ENCODE assay signal across 14 mouse cellular contexts in genomic region chr15:81990549-81990948, GRCm38 (mm10). TPM values are rescaled to one million over a fixed set of nuclear protein-coding genes. Genes with fewer than 3 reads are reported as not detected.
DNase-seq lines count a peak whose midpoint lies in the region; ATAC-seq and TF ChIP-seq lines count a peak whose summit lies in the region.
"Had no signal": no experiment of that assay in that cellular context is flagged by ENCODE, and none has a peak within 500 bp of the region (broad histone marks: within the 10 kb centered on the region; RNA-seq: fewer than 3 reads in every experiment).

No protein-coding gene starts in this region.

- peak overlapping the region; percentile 47 for H3K4me2 ChIP-seq in liver, embryonic 11.5 days
- no peak overlapping the region for H3K4me2 ChIP-seq in stomach, embryonic 16.5 days (ENCODE audit: low read depth, low read length)
- H3K4me2 ChIP-seq in lung, postnatal 0 days (replicated peaks; ENCODE audit: low read depth, low read length): no peak overlapping the region
- H3K4me2 ChIP-seq: hindbrain, embryonic 13.5 days; limb, embryonic 12.5 days; midbrain, embryonic 13.5 days had no signal

- H3K27me3 ChIP-seq in liver, embryonic 11.5 days (replicated peaks; ENCODE audit: control insufficient read depth, insufficient read depth, low read length): no peaks in the 10 kb centered on the region; the same call in 1 of the 2 replicates
- H3K27me3 ChIP-seq in stomach, embryonic 16.5 days (ENCODE audit: control insufficient read depth, insufficient read depth, low read length): no peaks in the 10 kb centered on the region
- H3K27me3 ChIP-seq in lung, postnatal 0 days (replicated peaks; ENCODE audit: insufficient read depth, low read length): no peaks in the 10 kb centered on the region
- H3K27me3 ChIP-seq: CH12.LX; hindbrain, embryonic 13.5 days; limb, embryonic 12.5 days; midbrain, embryonic 13.5 days had no signal

- no peaks in the 10 kb centered on the region for H3K9me3 ChIP-seq in liver, embryonic 11.5 days (ENCODE audit: control insufficient read depth, low read length)
- no peaks in the 10 kb centered on the region for H3K9me3 ChIP-seq in stomach, embryonic 16.5 days (replicated peaks; ENCODE audit: control insufficient read depth, low read length)
- no peaks in the 10 kb centered on the region for H3K9me3 ChIP-seq in lung, postnatal 0 days (ENCODE audit: low read length)
- H3K9me3 ChIP-seq: hindbrain, embryonic 13.5 days; limb, embryonic 12.5 days; midbrain, embryonic 13.5 days had no signal

- H3K36me3 ChIP-seq in liver, embryonic 11.5 days (ENCODE audit: control insufficient read depth, insufficient read depth, low read length): peaks cover 4% of the 10 kb centered on the region; the same call in 1 of the 2 replicates
- H3K36me3 ChIP-seq in stomach, embryonic 16.5 days (ENCODE audit: control insufficient read depth, insufficient read depth, low read length): no peaks in the 10 kb centered on the region
- H3K36me3 ChIP-seq in lung, postnatal 0 days (ENCODE audit: insufficient read depth, low read length): 0 out of 2 replicates have a peak, but pooled peaks cover 11% of the 10 kb centered on the region

- H3K4me3 ChIP-seq in liver, embryonic 11.5 days (ENCODE audit: low read depth, low read length): 0 out of 2 replicates have a peak overlapping the region, but pooled peaks have one; percentile 5
- no peak overlapping the region for H3K4me3 ChIP-seq in stomach, embryonic 16.5 days (replicated peaks; ENCODE audit: low read length)
- no peak overlapping the region for H3K4me3 ChIP-seq in lung, postnatal 0 days (ENCODE audit: low read depth, low read length)
- H3K4me3 ChIP-seq: hindbrain, embryonic 13.5 days; limb, embryonic 12.5 days; midbrain, embryonic 13.5 days had no signal

- 0 out of 2 replicates have a peak overlapping the region, but pooled peaks have one; percentile 30 for H3K9ac ChIP-seq in liver, embryonic 11.5 days (ENCODE audit: low read depth, low read length)
- no peak overlapping the region for H3K9ac ChIP-seq in stomach, embryonic 16.5 days (ENCODE audit: low read length)
- no peak overlapping the region for H3K9ac ChIP-seq in lung, postnatal 0 days (replicated peaks; ENCODE audit: low read depth)
- H3K9ac ChIP-seq: hindbrain, embryonic 13.5 days; limb, embryonic 12.5 days; midbrain, embryonic 13.5 days had no signal

- intact Hi-C loops in gastrocnemius, postnatal 14 days (cut with DNase I; ENCODE audit: low total_unique reads): loop anchor here (5.0 kb wide), 1 partner anchor 33 kb away; no protein-coding TSS in a partner anchor
- intact Hi-C loops in left cerebral cortex, postnatal 10 days (cut with DNase I): no loop called here

- no peak for TF ChIP-seq EP300 in lung, postnatal 0 days (IDR thresholded peaks at IDR 0.05)

- DNase-seq in gastrocnemius, postnatal 10 days: peak; percentile 18
- no peak for DNase-seq in gastrocnemius, postnatal 14 days
- peak; percentile 65 for DNase-seq in liver, embryonic 11.5 days (ENCODE audit: low spot score)
- no peak for DNase-seq in left cerebral cortex, postnatal 10 days (ENCODE audit: extremely low spot score in 1 of 2, low spot score in 2 of 2)
- no peak for DNase-seq in left cerebral cortex, adult 8-10 months (ENCODE audit: low spot score in 2 of 2)
- no peak for DNase-seq in lung, postnatal 0 days (ENCODE audit: low spot score)
- DNase-seq: kidney, postnatal 4 days had no signal

- WGBS in liver, embryonic 11.5 days: 35% methylated on average over 7 of the region's 7 CpGs
- 36% methylated on average over 7 of the region's 7 CpGs for WGBS in stomach, embryonic 16.5 days
- WGBS in lung, postnatal 0 days: 42% methylated on average over 7 of the region's 7 CpGs

- no peak overlapping the region for H3K27ac ChIP-seq in liver, embryonic 11.5 days (ENCODE audit: low read depth, low read length)
- no peak overlapping the region for H3K27ac ChIP-seq in stomach, embryonic 16.5 days (ENCODE audit: low read length)
- H3K27ac ChIP-seq in lung, postnatal 0 days (ENCODE audit: low read length): no peak overlapping the region
- H3K27ac ChIP-seq: hindbrain, embryonic 13.5 days; limb, embryonic 12.5 days had no signal

- peaks cover 18% of the 10 kb centered on the region for H3K4me1 ChIP-seq in liver, embryonic 11.5 days (replicated peaks; ENCODE audit: control insufficient read depth, insufficient read depth, low read length)
- no peaks in the 10 kb centered on the region for H3K4me1 ChIP-seq in stomach, embryonic 16.5 days (ENCODE audit: control insufficient read depth, insufficient read depth, low read length)
- H3K4me1 ChIP-seq in lung, postnatal 0 days (ENCODE audit: insufficient read depth, low read depth, low read length): no peaks in the 10 kb centered on the region

- no peak for TF ChIP-seq CTCF in lung, postnatal 0 days (IDR thresholded peaks at IDR 0.05)

- ATAC-seq in erythroid progenitor cell, adult 5-6 weeks (replicated peaks; ENCODE audit: low FRiP score, poor library complexity, severe bottlenecking): peak; percentile 93
- ATAC-seq in liver, embryonic 11.5 days (replicated peaks; ENCODE audit: low FRiP score): peak; percentile 96
- ATAC-seq in stomach, embryonic 16.5 days (ENCODE audit: insufficient read depth, low FRiP score): peak; percentile 49; the same call in 1 of the 2 replicates
- ATAC-seq in lung, postnatal 0 days: no peak

RNA-seq across cellular contexts. Expression of gene Xrcc6, which starts 2.9 kb away (rescaled TPM):
- 10 to 100 TPM; 25.5 to 26.0 TPM for total RNA-seq in gastrocnemius, postnatal 10 days (2021)
- 10 to 100 TPM; 22.0 to 26.6 TPM for total RNA-seq in gastrocnemius, postnatal 14 days (2021)
- total RNA-seq in erythroid progenitor cell, adult 5-6 weeks (2015; ENCODE audit: low replicate concordance): 64.9 and 89.3 TPM in 2 replicates
- 104 and 112 TPM in 2 replicates for total RNA-seq in erythroid progenitor cell, adult 5-6 weeks (2017; ENCODE audit: low replicate concordance)
- 133 and 151 TPM in 2 replicates for polyA plus RNA-seq in liver, embryonic 11.5 days (2014; fragmentation: Nextera tagmentation; extraction: Ambion mirVana)
- polyA plus RNA-seq in stomach, embryonic 16.5 days (2015; fragmentation: Nextera tagmentation; extraction: Ambion mirVana): 71.9 and 72.2 TPM in 2 replicates
- total RNA-seq in left cerebral cortex, postnatal 10 days (2021): 10 to 100 TPM; 27.9 to 29.9 TPM
- total RNA-seq in left cerebral cortex, adult 8-10 months (2022): 10 to 100 TPM; 21.9 to 28.5 (median 26.0) TPM
- polyA plus RNA-seq in lung, postnatal 0 days (2015; fragmentation: Nextera tagmentation; extraction: Ambion mirVana): 19.6 and 24.6 TPM in 2 replicates

RNA-seq across cellular contexts. Expression of gene 1700029P11Rik, which starts 10.2 kb away (rescaled TPM):
- total RNA-seq in gastrocnemius, postnatal 10 days (2021): not detected
- not detected for total RNA-seq in gastrocnemius, postnatal 14 days (2021)
- total RNA-seq in erythroid progenitor cell, adult 5-6 weeks (2015; ENCODE audit: low replicate concordance): not detected in 2 replicates
- total RNA-seq in erythroid progenitor cell, adult 5-6 weeks (2017; ENCODE audit: low replicate concordance): not detected in 2 replicates
- polyA plus RNA-seq in liver, embryonic 11.5 days (2014; fragmentation: Nextera tagmentation; extraction: Ambion mirVana): not detected in 2 replicates
- not detected in 2 replicates for polyA plus RNA-seq in stomach, embryonic 16.5 days (2015; fragmentation: Nextera tagmentation; extraction: Ambion mirVana)
- not detected for total RNA-seq in left cerebral cortex, postnatal 10 days (2021)
- total RNA-seq in left cerebral cortex, adult 8-10 months (2022): not detected
- polyA plus RNA-seq in lung, postnatal 0 days (2015; fragmentation: Nextera tagmentation; extraction: Ambion mirVana): not detected in 2 replicates
- total RNA-seq: CH12.LX had no signal
- polyA plus RNA-seq: cortical plate, adult 2 months; hindbrain, embryonic 13.5 days; limb, embryonic 12.5 days; midbrain, embryonic 13.5 days had no signal

RNA-seq across cellular contexts. Expression of gene Pmm1, which starts 29.8 kb away (rescaled TPM):
- 10 to 100 TPM; 12.0 to 15.3 TPM for total RNA-seq in gastrocnemius, postnatal 10 days (2021)
- total RNA-seq in gastrocnemius, postnatal 14 days (2021): 10 to 100 TPM; 15.2 to 16.9 TPM
- 17.6 and 18.0 TPM in 2 replicates for total RNA-seq in erythroid progenitor cell, adult 5-6 weeks (2015; ENCODE audit: low replicate concordance)
- total RNA-seq in erythroid progenitor cell, adult 5-6 weeks (2017; ENCODE audit: low replicate concordance): 9.4 and 14.2 TPM in 2 replicates
- 34.6 and 40.6 TPM in 2 replicates for polyA plus RNA-seq in liver, embryonic 11.5 days (2014; fragmentation: Nextera tagmentation; extraction: Ambion mirVana)
- polyA plus RNA-seq in stomach, embryonic 16.5 days (2015; fragmentation: Nextera tagmentation; extraction: Ambion mirVana): 31.5 and 32.9 TPM in 2 replicates
- total RNA-seq in left cerebral cortex, postnatal 10 days (2021): 100 to 1,000 TPM; 177 TPM
- 100 to 1,000 TPM; 180 to 198 (median 188) TPM for total RNA-seq in left cerebral cortex, adult 8-10 months (2022)
- polyA plus RNA-seq in lung, postnatal 0 days (2015; fragmentation: Nextera tagmentation; extraction: Ambion mirVana): 22.1 and 23.4 TPM in 2 replicates

RNA-seq across cellular contexts. Expression of gene Desi1, which starts 43.1 kb away (rescaled TPM):
- 10 to 100 TPM; 18.5 to 20.7 TPM for total RNA-seq in gastrocnemius, postnatal 10 days (2021)
- 10 to 100 TPM; 18.8 to 23.9 TPM for total RNA-seq in gastrocnemius, postnatal 14 days (2021)
- 21.0 and 34.2 TPM in 2 replicates for total RNA-seq in erythroid progenitor cell, adult 5-6 weeks (2015; ENCODE audit: low replicate concordance)
- total RNA-seq in erythroid progenitor cell, adult 5-6 weeks (2017; ENCODE audit: low replicate concordance): 7.9 and 10.7 TPM in 2 replicates
- polyA plus RNA-seq in liver, embryonic 11.5 days (2014; fragmentation: Nextera tagmentation; extraction: Ambion mirVana): 27.4 and 30.3 TPM in 2 replicates
- 18.6 and 19.8 TPM in 2 replicates for polyA plus RNA-seq in stomach, embryonic 16.5 days (2015; fragmentation: Nextera tagmentation; extraction: Ambion mirVana)
- 10 to 100 TPM; 91.9 to 93.6 TPM for total RNA-seq in left cerebral cortex, postnatal 10 days (2021)
- 100 to 1,000 TPM in 2 of 4 experiments, 10 to 100 TPM in 2; 81.8 to 126 (median 105) TPM for total RNA-seq in left cerebral cortex, adult 8-10 months (2022)
- 14.5 and 17.1 TPM in 2 replicates for polyA plus RNA-seq in lung, postnatal 0 days (2015; fragmentation: Nextera tagmentation; extraction: Ambion mirVana)

RNA-seq across cellular contexts. Expression of gene Csdc2, which starts 54.0 kb away (rescaled TPM):
- 1 to 10 TPM; 5.7 to 6.0 TPM for total RNA-seq in gastrocnemius, postnatal 10 days (2021)
- total RNA-seq in gastrocnemius, postnatal 14 days (2021): 1 to 10 TPM; 3.7 to 3.8 TPM
- not detected in 2 replicates for total RNA-seq in erythroid progenitor cell, adult 5-6 weeks (2015; ENCODE audit: low replicate concordance)
- not detected in 2 replicates for total RNA-seq in erythroid progenitor cell, adult 5-6 weeks (2017; ENCODE audit: low replicate concordance)
- polyA plus RNA-seq in liver, embryonic 11.5 days (2014; fragmentation: Nextera tagmentation; extraction: Ambion mirVana): 3.7 and 3.9 TPM in 2 replicates
- 17.1 and 18.2 TPM in 2 replicates for polyA plus RNA-seq in stomach, embryonic 16.5 days (2015; fragmentation: Nextera tagmentation; extraction: Ambion mirVana)
- total RNA-seq in left cerebral cortex, postnatal 10 days (2021): 100 to 1,000 TPM; 154 to 156 TPM
- 10 to 100 TPM; 73.0 to 81.8 (median 75.8) TPM for total RNA-seq in left cerebral cortex, adult 8-10 months (2022)
- 3.8 TPM in 2 replicates for polyA plus RNA-seq in lung, postnatal 0 days (2015; fragmentation: Nextera tagmentation; extraction: Ambion mirVana)

Comparison
In these comparisons a context has a peak if more than half of its experiments do, and no peak if none do; other contexts are left out.
1. DNase-seq: peak in gastrocnemius, postnatal 10 days (single experiment) and liver, embryonic 11.5 days (single experiment); none in gastrocnemius, postnatal 14 days (single experiment), left cerebral cortex, postnatal 10 days (0 of 2), left cerebral cortex, adult 8-10 months (0 of 2) and lung, postnatal 0 days (single experiment).
2. RNA of gene Pmm1, which starts 29.8 kb away (total RNA-seq): 180 to 198 TPM in left cerebral cortex, adult 8-10 months and 177 TPM in left cerebral cortex, postnatal 10 days; 9.4 to 18.0 TPM in erythroid progenitor cell, adult 5-6 weeks, 15.2 to 16.9 TPM in gastrocnemius, postnatal 14 days and 12.0 to 15.3 TPM in gastrocnemius, postnatal 10 days; every median in the first group is over 4 times any median in the second.